Mouse (Mus musculus) fibroblast of lung, adult 2 months (primary cell): ENCODE data around the gene Def8.
"Not testable (repeated sequence)": the region's sequence is repeated elsewhere in the genome, so short reads cannot be mapped to it uniquely, and the experiment has no call there.

ENCODE experiments used
- DNase-seq: peaks from one replicate; pipeline ENCODE4 v3.0.0-alpha.2; 2011; ENCODE audit warnings: low read depth

Gene Def8

DNA sequence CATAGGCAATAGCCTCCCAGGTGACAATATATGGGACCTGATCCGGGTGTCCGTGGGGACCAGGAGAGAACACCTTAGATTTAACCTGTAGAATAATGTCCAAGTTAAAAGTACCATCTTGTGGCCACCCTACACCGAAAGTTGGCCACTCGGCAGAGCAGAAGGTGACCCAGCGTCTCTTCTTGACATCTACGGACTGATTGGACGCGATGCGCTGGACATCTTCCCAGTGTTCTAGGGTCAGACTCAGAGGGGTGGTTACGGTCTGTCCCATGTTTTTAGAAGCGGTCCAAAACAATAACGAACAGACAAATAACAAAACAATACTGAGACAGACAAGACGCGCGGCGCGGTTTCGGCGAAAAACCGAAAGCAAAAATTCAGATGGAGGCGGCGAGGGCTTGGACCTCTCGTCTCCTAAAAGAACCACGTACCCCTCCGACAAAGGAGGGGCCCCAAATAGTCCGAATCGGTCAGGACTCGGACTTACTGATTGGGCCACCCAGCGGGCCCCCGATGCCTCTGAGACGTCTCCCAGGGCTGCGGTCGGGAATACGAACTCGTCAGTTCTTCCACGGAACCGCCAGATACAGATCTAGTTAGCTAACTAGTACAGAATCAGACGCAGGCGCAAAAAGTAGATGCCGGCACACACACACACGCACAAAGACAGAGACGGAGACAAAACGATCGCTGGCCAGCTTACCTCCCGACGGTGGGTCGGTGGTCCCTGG, 10.1 kb downstream of the Def8 start:
- DNase-seq: not testable (repeated sequence)

DNA sequence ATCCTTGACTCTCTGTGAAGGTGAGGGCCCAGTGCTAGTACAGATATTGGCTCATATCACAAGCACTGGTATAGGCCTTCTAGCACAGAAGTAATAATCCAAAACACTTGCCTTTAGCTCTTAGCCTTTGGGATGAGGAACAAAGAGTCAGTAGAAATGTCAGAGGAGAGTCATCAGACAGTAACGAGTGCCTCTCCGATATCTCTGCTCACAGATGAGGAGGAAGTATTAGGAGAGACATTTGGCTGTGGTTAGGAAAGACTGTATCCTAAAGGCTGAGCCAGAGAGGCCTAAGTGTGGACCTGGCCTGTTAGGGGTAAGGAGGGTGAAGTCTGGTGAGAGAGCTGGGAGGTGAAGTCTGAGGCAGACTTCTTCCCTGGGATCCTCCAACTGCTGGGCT, 18.5 kb downstream of the Def8 start:
- no peak for DNase-seq

DNA sequence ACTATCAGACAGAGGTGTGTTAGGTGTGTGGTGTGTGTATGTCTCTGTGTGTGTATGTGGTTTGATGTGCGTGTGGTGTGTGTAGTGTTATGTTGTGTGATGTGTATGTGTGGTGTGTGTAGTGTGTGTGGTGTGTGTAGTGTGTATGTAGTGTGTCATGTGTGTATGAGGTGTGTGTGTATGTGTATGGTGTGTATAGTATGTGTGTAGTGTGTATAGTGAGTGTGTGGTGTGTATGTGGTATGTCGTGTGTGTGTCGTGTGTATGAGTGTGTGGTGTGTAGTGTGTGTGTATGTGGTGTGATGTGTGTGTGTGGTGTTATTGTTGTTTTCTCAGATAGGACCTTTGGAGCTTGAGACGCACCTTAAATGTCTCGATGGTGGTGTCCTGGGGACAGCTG, 19.0 kb downstream of the Def8 start:
- DNase-seq: no peak

DNA sequence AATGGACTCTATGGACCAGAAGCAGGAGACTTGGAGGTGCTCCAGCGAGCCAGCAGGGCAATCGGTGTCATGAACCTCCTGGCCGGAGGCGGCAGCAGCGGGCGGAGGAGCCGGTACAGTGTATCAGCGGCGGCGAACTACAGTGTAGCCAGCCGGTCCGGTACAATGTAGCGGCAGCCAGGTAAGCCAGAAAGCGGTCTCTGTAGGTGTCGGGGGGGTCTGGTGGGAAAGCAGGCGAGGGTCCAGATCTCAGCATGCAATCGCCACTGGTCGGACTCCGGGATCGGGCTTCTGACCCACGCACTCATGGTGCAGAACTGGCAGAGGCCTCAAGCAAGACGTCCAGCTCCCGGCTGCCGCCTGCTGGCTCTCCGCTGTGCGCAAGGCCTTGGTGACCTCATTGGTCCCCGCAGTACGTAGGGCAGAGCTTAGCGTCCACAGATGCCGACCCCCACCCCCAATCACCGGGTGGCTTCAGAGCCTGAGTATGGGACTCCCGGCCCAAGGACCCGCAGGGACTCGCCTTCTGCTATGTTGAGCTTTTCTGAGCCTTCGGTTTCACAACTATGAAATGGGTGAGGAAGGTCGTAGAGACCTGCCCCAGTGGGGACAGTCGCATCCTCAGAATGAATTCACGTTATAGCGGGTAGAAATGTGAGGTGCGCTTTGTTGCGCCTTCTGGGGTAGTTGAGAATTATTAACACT, 19.7 kb downstream of the Def8 start:
- peak; percentile 90 for DNase-seq

DNA sequence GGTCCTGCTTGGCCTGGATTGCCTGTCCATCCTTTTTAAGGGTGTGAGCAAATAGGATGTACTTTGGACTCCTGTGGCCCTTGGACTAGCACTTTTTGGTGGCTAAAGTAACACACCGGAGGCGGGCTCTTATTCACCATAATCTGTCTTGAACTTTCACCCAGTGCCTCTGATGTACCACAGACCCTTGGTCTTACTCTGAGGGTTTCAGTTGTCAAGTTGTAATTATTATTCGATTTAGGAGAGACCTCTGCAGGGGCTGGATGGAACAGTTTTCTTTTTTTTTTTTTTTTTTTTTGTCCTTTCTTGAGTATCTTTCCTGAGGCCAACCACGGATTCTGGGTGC, 20.2 kb downstream of the Def8 start:
- no peak for DNase-seq

DNA sequence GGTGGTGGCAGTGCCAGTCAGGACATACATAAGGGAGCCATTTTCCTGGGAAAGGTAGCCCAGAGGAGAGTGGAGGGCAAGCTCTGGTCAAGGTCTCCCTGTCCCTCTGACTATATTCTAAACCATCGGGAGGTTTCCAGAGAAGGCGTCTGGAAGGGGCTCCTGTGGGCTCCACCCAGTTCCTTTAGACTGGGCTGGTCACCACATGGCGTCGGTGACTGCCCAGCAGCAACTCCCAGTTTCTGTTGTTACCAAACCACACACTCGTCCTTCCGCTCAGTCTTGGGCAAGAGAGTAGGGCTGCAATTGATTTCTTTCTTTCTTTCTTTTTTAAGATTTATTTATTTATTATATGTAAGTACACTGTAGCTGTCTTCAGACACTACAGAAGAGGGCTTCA, 20.8 kb downstream of the Def8 start:
- DNase-seq: no peak

DNA sequence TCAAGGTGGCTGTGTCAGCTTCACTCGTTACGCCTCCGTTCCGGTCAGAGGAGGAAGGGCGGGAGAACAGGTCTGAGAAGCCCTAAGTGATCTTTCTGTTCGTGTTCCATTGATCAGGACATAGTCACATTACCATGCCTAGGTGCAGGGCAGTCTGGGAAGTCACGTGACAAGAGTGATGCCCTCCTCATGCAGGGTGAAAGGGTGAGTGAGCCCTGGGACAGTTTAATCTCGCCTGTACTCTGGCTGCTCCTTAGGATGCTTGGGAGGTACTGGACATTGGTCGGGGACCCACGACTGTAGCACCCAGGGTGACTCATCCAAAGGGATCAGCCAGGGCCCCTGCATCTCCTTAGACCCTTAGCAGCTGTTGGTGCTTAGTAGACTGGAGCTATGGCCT, 22.7 kb downstream of the Def8 start:
- no peak for DNase-seq

DNA sequence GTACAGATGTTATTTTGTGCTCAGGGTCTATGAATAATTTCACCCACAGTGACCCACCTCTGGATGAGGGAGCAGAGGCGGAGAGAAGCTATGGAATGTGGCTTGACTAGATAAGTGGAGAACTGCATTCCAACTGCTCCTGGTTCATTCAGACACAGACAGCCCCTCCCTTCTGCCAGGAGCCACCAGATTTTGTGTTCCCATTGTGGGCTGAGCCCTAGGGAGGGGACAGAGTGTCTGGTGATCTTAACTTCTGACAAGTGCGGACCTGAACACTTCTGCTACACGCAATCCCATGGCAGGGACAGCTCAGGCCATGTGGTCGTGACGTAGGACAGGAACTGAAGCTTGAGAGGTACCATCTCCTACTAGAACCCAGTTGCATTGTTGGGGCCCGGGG, 23.5 kb downstream of the Def8 start:
- no peak for DNase-seq

DNA sequence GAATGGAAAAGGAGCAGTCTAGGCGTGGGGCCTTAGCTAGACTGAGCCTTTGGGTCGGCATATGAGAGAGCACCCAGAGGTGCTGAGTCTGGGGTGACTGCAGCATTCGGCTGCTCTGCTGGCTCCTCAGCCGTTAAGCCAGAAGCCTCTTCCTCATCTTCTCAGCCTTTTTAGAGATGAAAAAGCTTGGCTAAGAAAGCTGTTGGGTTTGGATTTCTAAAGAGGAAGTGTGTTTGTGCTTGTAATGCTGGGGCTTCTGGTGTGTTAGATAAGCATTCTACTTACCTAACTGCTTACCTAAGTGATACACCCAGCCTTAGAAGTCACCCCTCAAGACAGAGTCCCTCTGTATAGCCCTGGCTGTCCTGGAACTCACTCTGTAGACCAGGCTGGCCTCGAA, 27.5 kb downstream of the Def8 start:
- DNase-seq: no peak

DNA sequence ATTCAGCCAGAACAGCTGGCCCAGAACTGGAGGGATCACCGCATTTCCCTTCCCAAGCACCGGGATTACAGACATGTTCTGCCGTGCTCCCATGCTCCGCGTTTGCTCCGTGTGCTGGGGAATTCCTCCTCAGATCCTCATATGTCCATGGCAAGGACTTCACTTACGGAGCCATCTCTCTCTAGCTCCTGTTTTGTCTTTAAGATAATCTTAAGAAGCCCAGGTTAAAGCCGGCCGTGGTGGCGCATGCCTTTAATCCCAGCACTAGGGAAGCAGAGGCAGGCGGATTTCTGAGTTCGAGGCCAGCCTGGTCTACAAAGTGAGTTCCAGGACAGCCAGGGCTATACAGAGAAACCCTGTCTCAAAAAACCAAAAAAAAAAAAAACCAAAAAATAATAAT, 28.4 kb downstream of the Def8 start:
- not testable (repeated sequence) for DNase-seq

DNA sequence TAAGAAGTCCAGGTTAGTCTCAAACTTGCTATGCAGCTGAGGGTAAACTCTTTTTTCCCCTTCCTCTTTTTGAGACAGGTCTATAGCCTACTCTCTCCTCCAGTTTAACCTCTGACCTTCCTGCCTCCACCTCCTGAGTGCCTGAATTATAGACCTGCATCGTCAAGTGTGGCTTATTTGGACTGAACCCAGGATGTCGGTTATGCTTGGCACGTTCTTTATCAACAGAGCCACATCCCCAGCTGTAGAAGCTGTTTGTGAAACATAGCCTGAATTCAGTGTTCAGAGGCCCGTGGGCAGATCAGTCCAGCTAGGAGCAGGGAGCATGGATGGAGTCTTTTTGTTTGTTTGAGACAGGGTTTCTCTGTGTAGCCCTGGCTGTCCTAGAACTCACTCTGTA, 28.8 kb downstream of the Def8 start:
- no peak for DNase-seq

DNA sequence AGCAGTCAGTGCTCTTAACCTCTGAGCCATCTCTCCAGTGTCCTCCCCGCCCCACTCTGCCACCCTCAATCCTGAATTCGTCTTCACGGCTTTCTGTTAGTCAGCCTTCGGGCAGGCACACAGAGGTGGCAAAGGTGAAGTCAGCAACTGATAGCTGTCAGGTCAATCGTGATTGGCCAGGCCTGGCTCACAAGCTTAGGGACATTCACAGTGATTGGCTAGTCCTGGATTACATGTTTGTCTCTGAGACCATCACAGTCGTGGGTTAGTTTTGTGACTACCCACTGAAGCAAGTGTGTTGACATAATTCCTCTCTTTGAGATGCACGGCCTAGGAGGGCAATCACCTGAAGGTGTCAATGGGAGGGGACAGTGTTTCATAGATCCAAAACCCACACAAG, 30.0 kb downstream of the Def8 start:
- no peak for DNase-seq

DNA sequence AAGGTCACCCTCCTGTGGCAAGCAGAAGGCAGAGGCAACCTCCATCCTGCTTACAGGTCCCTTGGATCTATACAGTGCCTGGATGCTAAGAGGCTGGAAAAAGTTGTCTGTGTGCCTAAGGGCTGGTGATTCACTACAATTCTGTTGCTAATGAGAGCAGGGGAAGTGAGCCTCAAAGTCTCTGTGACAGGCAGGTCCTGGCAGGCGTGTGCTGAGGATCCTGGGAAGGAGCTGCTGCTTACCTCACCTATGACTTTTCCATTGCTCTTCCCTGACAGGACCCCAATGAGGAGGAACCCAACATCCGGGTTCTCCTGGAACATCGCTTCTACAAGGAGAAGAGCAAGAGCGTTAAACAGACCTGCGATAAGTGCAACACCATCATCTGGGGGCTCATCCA, 30.6 kb downstream of the Def8 start:
- no peak for DNase-seq

DNA sequence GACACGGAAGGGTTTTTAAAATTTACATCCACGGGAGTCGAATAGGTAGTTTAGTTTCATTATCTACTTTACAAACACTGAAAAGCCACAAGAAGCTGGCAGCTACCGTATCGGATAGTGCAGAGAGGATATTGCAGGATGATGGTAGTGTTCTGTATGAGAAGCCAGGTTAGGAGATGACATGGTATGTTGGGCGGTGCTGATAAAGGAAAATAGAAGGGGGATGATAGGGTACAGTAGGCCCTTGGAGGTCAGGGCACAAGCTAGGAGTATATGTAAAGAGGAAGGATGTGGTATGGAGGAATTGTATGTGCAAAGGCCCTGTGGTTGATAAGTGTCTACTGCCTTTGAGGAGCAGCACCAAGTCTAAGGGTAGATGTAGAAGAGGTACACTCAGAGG, 31.2 kb downstream of the Def8 start:
- DNase-seq: no peak

DNA sequence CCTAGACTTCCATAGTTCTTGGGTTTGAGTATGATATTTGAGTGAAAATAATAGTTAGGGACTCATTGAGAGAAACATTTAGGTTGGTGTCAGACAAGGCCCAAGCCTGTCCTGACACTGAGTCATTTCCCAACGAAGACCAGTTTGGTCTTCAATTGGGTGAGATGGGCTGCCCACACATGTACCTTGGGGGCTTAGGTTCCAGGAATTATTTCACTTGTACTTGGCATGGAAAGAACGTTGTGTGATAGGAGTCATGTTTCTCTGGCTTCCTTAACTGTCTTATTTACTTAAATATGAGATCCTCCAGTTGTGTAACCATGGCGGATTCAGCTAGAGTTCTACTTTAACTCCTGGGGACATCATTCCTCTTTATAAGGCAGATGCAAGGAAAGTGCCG, 40.3 kb downstream of the Def8 start:
- no peak for DNase-seq

DNA sequence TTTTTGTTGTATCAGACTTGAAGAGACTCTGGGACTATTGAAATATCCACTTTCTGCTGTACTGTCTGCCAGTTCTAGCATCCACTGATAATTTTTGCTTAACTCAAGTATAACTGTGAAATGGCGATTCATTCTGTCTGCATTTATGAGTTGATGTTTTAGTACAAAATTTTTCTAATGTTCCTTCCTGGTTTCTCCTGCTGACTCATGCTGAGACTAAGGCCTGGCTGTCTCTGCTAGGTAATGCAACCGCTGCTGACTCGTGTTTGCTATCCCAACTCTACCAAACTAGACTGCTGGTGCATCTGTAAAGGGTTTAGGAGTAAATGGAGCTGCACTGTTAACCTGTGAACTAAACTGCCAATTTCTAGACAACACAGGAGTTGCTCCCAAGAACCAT, 44.1 kb downstream of the Def8 start:
- DNase-seq: no peak

DNA sequence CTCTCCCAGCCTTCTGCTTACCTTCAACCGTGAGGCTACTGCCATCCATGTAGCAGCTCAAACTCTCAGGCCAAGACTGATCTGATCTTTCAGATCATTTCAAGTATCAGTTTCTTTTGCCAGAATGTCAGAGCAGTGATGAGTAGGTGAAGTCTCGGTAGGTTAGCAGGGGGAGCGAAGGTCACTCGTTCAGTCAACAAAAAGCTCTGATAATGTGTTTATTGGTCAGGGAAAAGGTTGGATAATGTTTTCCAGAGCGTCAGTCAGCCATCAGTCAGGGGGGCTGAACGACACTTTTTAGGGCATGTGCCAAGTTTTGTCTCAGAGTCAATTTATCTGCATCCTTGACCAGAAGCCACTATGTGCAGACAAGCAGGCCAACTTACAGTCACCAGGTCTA, 49.7 kb downstream of the Def8 start:
- DNase-seq: not testable (repeated sequence)

DNA sequence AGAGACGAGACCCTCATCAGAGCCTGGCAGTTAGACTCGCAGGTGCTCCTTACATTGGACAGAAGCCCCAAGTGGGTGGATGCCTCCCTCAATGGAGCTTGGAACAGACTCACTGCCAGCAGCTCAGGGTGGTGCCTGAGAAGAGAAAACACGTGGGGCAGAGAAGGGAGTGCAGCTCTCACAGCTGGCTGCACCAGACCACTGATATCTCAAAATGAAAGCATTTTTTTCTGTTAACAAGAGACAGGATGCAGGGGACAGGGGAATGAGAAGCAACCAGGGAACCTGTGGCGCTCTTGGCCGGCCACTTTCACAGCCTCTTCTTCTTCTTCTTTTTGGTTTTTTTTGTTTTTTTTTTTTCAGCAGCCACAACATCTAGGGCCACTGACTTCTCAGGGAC, 51.2 kb downstream of the Def8 start:
- not testable (repeated sequence) for DNase-seq

DNA sequence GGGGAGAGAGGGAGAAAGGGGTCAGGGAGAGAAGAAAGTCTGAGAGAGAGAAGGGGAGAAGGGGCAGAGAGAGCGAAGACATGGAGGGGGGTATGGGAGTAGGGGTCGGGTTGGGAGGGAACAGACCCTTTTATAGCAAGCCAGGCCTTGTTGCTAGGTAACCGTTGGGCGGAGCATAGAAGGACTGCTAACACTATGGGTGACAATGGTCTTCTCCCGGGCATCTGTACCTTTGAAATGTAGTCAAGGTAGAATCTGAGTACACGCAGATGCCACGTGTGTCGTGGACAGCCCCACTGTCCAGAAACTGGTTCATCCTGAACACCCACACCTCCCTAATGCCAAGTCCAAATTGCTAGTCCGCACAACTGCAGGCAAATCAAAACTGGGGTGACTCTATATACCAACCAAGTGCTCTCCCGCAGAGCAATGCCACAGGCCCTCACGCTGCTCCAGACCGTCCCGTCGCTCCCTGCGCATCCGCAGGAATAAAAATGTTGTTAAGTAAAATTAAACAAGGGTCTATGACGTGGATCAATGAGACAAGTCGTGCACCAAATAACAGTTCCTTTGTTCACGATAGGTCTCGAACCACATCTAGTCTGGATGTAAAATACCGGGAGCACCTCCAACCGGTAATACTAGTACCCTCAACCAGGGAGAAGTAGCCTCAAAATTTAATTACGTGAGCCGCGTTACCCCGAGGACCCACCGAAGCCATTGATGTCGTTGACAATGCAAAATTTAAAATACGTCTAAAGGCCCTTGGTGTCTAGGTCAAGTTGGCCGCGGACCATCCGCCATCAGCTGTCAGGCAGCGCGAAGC, 53.8 kb downstream of the Def8 start:
- no peak for DNase-seq

DNA sequence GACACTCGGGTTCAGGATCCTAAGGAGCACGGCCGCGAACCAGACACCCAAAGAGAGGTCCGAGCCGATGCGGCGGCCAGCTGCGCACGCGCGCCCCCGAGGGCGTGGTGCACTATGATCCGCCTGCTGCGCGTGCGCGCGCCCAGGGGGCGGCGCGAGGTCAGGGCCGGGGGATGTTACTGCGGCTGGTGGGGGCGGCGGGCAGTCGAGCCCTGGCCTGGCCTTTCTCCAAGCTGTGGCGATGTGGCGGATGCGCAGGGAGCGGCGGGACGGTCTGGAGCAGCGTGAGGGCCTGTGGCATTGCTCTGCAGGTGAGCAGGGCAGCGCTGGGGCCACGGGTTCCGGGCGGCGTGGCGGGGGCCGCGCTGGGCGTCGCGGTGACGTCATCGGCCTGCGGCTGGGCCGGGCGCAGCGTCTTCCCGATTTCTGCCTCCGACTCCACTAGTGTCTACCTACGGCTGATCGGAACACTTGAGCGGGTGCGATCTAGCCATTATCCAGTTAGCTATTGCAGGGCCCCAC, 54.5 kb downstream of the Def8 start, which contains the start of gene Afg3l1:
Gene Afg3l1, plus strand, starts transcription at position 167 of the 522 bp plus-strand sequence.
- DNase-seq: peak; percentile 67

DNA sequence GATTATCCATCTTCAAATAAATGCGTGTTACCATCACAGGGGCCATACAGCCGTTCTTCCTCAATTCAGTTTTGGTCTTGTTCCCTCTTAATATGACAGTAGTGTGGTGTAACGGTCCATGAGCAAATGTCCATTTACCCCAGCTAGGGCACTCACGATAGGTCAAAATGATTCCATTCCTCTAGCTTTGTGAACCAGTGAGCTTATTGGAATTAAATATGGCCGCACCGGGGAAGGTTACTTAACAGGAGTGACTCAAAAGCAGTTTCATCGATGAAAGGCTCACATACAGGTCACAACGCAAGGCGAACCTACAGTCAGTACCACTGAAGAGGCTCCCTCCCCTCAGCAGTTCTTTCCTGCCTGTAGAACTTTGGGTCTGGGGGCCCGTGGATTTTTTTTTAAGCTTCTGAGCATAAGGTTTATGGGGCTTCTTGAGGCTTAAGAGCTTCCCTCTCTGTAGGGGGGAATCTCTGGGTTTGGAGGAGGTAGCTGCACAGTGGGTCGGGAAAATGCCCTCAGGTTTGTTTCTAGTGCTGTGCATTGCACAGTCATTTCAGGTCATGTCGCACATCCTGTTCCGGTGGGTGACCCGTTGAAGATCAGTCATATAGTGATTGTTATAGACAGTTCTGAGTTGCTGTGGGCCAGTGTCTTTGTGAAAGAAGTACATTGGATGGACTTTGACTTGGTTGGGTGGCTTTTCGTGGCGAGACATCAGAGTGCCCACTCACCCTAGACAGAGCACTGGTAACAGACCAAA, 55.3 kb downstream of the Def8 start:
- DNase-seq: no peak

DNA sequence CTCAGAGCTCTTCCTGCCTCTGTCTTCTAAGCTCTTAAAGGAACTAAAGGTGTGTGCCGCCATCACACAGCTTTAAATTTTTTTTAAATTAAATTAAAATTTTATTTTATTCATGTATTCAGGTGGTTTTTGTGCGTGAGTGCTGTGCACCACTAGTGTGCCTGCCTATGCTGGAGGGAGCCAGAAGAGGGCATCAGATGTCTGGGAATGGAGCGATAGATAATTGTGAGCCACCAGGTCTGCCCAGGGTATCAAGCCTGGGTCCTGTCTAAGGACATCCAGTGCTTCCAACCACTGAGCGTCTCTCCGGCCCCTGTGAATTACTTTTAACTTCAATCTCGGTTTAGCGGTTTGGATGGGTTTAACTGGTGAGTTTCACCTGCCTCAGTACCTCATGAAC, 59.3 kb downstream of the Def8 start:
- no peak for DNase-seq
